Comparison of ENCODE assay signal across 28 mouse cellular contexts in the genomic region with DNA sequence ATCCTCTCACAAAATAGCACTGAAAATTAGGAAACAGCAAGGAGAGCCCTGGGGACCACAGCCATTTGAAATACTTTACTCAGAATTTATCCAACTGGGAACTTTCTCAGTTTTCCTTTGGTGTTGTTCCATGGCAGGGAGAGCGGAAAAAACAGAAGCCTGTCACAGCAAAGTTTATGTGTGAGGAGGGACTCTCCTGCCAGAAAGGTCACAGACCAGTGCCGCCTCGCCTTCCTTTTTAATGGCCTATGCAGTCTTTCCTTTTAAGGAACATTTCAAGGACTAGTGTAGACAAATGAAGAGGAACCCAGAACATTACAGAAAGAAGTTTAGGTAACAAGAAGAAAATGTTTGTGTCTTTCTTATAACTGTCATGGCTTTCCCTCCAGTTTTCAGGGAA.
A peak's percentile ranks its signal among the peaks of the same experiment; 100 is the strongest.
DNase-seq lines count a peak whose midpoint lies in the region; ATAC-seq lines count a peak whose summit lies in the region.
"Had no signal": no experiment of that assay in that cellular context is flagged by ENCODE, and none has a peak within 500 bp of the region (broad histone marks: within the 10 kb centered on the region; RNA-seq: fewer than 3 reads in every experiment).

No protein-coding gene starts in this region.

- H3K27me3 ChIP-seq in kidney, embryonic 15.5 days, result no peaks in the 10 kb centered on the region
- H3K27me3 ChIP-seq: embryonic facial prominence, embryonic 15.5 days; forebrain, embryonic 12.5 days; hindbrain, embryonic 12.5 days; intestine, embryonic 15.5 days; liver, embryonic 12.5 days; midbrain, embryonic 13.5 days; neural tube, embryonic 13.5 days had no signal

- no peaks in the 10 kb centered on the region for H3K36me3 ChIP-seq in kidney, embryonic 15.5 days
- H3K36me3 ChIP-seq: embryonic facial prominence, embryonic 10.5 days; embryonic facial prominence, embryonic 15.5 days; forebrain, embryonic 12.5 days; hindbrain, embryonic 12.5 days; intestine, embryonic 15.5 days; liver, embryonic 12.5 days; midbrain, embryonic 13.5 days; neural tube, embryonic 13.5 days had no signal

- 17% methylated on average over 3 of the region's 3 CpGs for WGBS in kidney, embryonic 15.5 days

- H3K9me3 ChIP-seq in kidney, embryonic 15.5 days (replicated peaks), result no peaks in the 10 kb centered on the region
- H3K9me3 ChIP-seq: embryonic facial prominence, embryonic 10.5 days; embryonic facial prominence, embryonic 15.5 days; forebrain, embryonic 12.5 days; hindbrain, embryonic 12.5 days; intestine, embryonic 15.5 days; liver, embryonic 12.5 days; midbrain, embryonic 13.5 days; neural tube, embryonic 13.5 days had no signal

- peaks cover 2% of the 10 kb centered on the region; the same call in 1 of the 2 replicates for H3K4me1 ChIP-seq in kidney, embryonic 15.5 days
- H3K4me1 ChIP-seq: embryonic facial prominence, embryonic 10.5 days; embryonic facial prominence, embryonic 15.5 days; forebrain, embryonic 12.5 days; hindbrain, embryonic 12.5 days; intestine, embryonic 15.5 days; liver, embryonic 12.5 days; midbrain, embryonic 13.5 days; neural tube, embryonic 13.5 days had no signal

- peak; percentile 78 for ATAC-seq in kidney, embryonic 15.5 days (replicated peaks; ENCODE audit: low FRiP score)
- ATAC-seq: forebrain, postnatal 0 days; hindbrain, postnatal 0 days; intestine, embryonic 15.5 days; liver, embryonic 12.5 days; liver, postnatal 0 days; midbrain, embryonic 13.5 days had no signal

- no peak overlapping the region for H3K9ac ChIP-seq in kidney, embryonic 15.5 days
- H3K9ac ChIP-seq: embryonic facial prominence, embryonic 15.5 days; forebrain, embryonic 12.5 days; forebrain, postnatal 0 days; hindbrain, embryonic 12.5 days; intestine, embryonic 15.5 days; liver, embryonic 12.5 days; liver, postnatal 0 days; midbrain, embryonic 13.5 days; neural tube, embryonic 13.5 days had no signal

- H3K4me2 ChIP-seq in kidney, embryonic 15.5 days, result no peak overlapping the region
- H3K4me2 ChIP-seq: embryonic facial prominence, embryonic 15.5 days; forebrain, embryonic 12.5 days; heart, embryonic 11.5 days; hindbrain, embryonic 12.5 days; intestine, embryonic 15.5 days; liver, embryonic 12.5 days; midbrain, embryonic 13.5 days; neural tube, embryonic 13.5 days had no signal

- H3K27ac ChIP-seq in kidney, embryonic 15.5 days, result no peak overlapping the region
- H3K27ac ChIP-seq: embryonic facial prominence, embryonic 10.5 days; embryonic facial prominence, embryonic 15.5 days; forebrain, embryonic 12.5 days; hindbrain, embryonic 12.5 days; hindbrain, postnatal 0 days; intestine, embryonic 15.5 days; liver, embryonic 12.5 days; macrophage; midbrain, embryonic 13.5 days; neural tube, embryonic 13.5 days had no signal

- peak; percentile 15 for DNase-seq in adrenal gland, postnatal 14 days
- no peak for DNase-seq in adrenal gland, postnatal 25 days
- DNase-seq in kidney, adult 11 months, result no peak
- DNase-seq in lung, postnatal 10 days, result peak; percentile 15
- no peak for DNase-seq in lung, postnatal 14 days
- no peak for DNase-seq in adipocyte (ENCODE audit: low spot score)
- DNase-seq: cerebellum, adult 18-20 months; cerebellum, postnatal 10 days; forebrain, postnatal 0 days; gastrocnemius, postnatal 14 days; heart, postnatal 36 days; layer of hippocampus, postnatal 36 days; left cerebral cortex, postnatal 4 days; liver, postnatal 0 days; right cerebral cortex, postnatal 4 days; thymus, postnatal 4 days had no signal

- no peak overlapping the region for H3K4me3 ChIP-seq in kidney, embryonic 15.5 days (replicated peaks)
- H3K4me3 ChIP-seq: embryonic facial prominence, embryonic 10.5 days; embryonic facial prominence, embryonic 15.5 days; forebrain, embryonic 12.5 days; hindbrain, embryonic 12.5 days; intestine, embryonic 15.5 days; liver, embryonic 12.5 days; midbrain, embryonic 13.5 days; neural tube, embryonic 13.5 days had no signal

Comparison
In these comparisons a context has a peak if more than half of its experiments do, and no peak if none do; other contexts are left out.
1. DNase-seq: peak in adrenal gland, postnatal 14 days (single experiment) and lung, postnatal 10 days (single experiment); none in adrenal gland, postnatal 25 days (single experiment), kidney, adult 11 months (single experiment), lung, postnatal 14 days (single experiment) and adipocyte (single experiment).